Comparison of ENCODE assay signal across 8 mouse cellular contexts in genomic region chr7:144581559-144582283, GRCm38 (mm10). TPM values are rescaled to one million over a fixed set of nuclear protein-coding genes. Genes with fewer than 3 reads are reported as not detected.
DNase-seq lines count a peak whose midpoint lies in the region; ATAC-seq and TF ChIP-seq lines count a peak whose summit lies in the region.

No protein-coding gene starts in this region.

- H3K4me3 ChIP-seq in hindbrain, embryonic 14.5 days (replicated peaks; ENCODE audit: low read length), result peak overlapping the region; percentile 89

- in situ Hi-C loops in Patski (cut with MboI; ENCODE audit: low pct_unique_long_range_greater_than_20kb), result loop anchor here (5.0 kb wide), 4 partner anchors 59 to 359 kb away; partner anchors contain the start of genes Cttn and Fgf15

- peak overlapping the region; percentile 89 for H3K27ac ChIP-seq in hindbrain, embryonic 14.5 days

- H3K36me3 ChIP-seq in hindbrain, embryonic 14.5 days (replicated peaks; ENCODE audit: control insufficient read depth, insufficient read depth), result peaks cover 18% of the 10 kb centered on the region

- peak; percentile 78 for ATAC-seq in Patski
- ATAC-seq in hindbrain, embryonic 14.5 days (ENCODE audit: low FRiP score), result peak; percentile 84

- 2% methylated on average over 43 of the region's 43 CpGs for WGBS in hindbrain, embryonic 14.5 days

- no peak for DNase-seq in Patski (ENCODE audit: low read depth, low spot score)
- peak; percentile 68 to 76 for DNase-seq in cerebellum, postnatal 14 days
- DNase-seq in frontal cortex, postnatal 14 days (ENCODE audit: low spot score in 2 of 2), result peak; percentile 37 to 59
- peak; percentile 64 for DNase-seq in hindbrain, embryonic 14.5 days (ENCODE audit: low spot score)
- DNase-seq in layer of hippocampus, postnatal 25 days (ENCODE audit: extremely low spot score in 1 of 2, low spot score in 1 of 2), result peak; percentile 21 to 22
- peak; percentile 90 for DNase-seq in lung, postnatal 25 days (ENCODE audit: low spot score)
- peak; percentile 85 for DNase-seq in retina, embryonic 14.5 days (ENCODE audit: low spot score)
- peak; percentile 82 for DNase-seq in thymus, postnatal 4 days

- H3K4me1 ChIP-seq in hindbrain, embryonic 14.5 days (replicated peaks; ENCODE audit: control insufficient read depth, insufficient read depth, low read length), result peaks cover 11% of the 10 kb centered on the region

- no peaks in the 10 kb centered on the region for H3K27me3 ChIP-seq in Patski
- H3K27me3 ChIP-seq in hindbrain, embryonic 14.5 days (ENCODE audit: control insufficient read depth, insufficient read depth, low read length), result no peaks in the 10 kb centered on the region

- peak overlapping the region; percentile 86 for H3K9ac ChIP-seq in hindbrain, embryonic 14.5 days

- no peaks in the 10 kb centered on the region for H3K9me3 ChIP-seq in hindbrain, embryonic 14.5 days (ENCODE audit: control insufficient read depth, low read length)

- peak overlapping the region; percentile 61 for H3K4me2 ChIP-seq in hindbrain, embryonic 14.5 days (replicated peaks)

- no peak for TF ChIP-seq CTCF in Patski (IDR thresholded peaks at IDR 0.05)

- POLR2A ChIA-PET in Patski (lab: Charles Lee), result interaction anchor here (0.6 to 1.7 kb wide), 7 partner anchors 13 to 112 kb away, joined by 3 to 5 read pairs (median 3); no protein-coding TSS in a partner anchor

- CTCF ChIA-PET in Patski (lab: Charles Lee), result interaction anchor here (0.8 to 2.0 kb wide), 8 partner anchors 12 to 112 kb away, joined by 3 to 6 read pairs (median 4); no protein-coding TSS in a partner anchor

RNA-seq across cellular contexts. Expression of gene Fadd, which starts 0.5 kb away (rescaled TPM):
- polyA plus RNA-seq in Patski (2021), result 7.7 TPM
- polyA plus RNA-seq in hindbrain, embryonic 14.5 days (2014; fragmentation: Nextera tagmentation; extraction: Ambion mirVana), result 4.6 and 5.4 TPM in 2 replicates
- total RNA-seq in layer of hippocampus, postnatal 25 days (2021), result 1 to 10 TPM; 2.0 to 2.2 TPM

RNA-seq across cellular contexts. Expression of gene Ppfia1, which starts 28.2 kb away (rescaled TPM):
- polyA plus RNA-seq in Patski (2021), result 73.4 TPM
- polyA plus RNA-seq in hindbrain, embryonic 14.5 days (2014; fragmentation: Nextera tagmentation; extraction: Ambion mirVana), result 26.0 and 29.3 TPM in 2 replicates
- total RNA-seq in layer of hippocampus, postnatal 25 days (2021), result 10 to 100 TPM; 29.7 to 41.3 TPM
